Mouse (Mus musculus) hindbrain, postnatal 0 days (tissue): ENCODE data around the gene Olfr555. TPM values are rescaled to one million over a fixed set of nuclear protein-coding genes. Genes with fewer than 3 reads are reported as not detected.
"Not testable (repeated sequence)": the region's sequence is repeated elsewhere in the genome, so short reads cannot be mapped to it uniquely, and the experiment has no call there.

Experiments
- ATAC-seq: fragments of 200-750 bp; cut with Nextera tagmentation; 2 replicates; pipeline ENCODE4 v1.8.0; 2017; ENCODE audit warnings: mild to moderate bottlenecking, moderate TSS enrichment, moderate library complexity
- DNase-seq: peaks from one replicate; pipeline ENCODE4 v3.0.0-alpha.2; 2015; ENCODE audit warnings: low spot score
- H3K27ac ChIP-seq: fragments of 300-500 bp; sonication (generic); 2 replicates; pipeline ENCODE4 v1.5.1; 2014; ENCODE audit warnings: mild to moderate bottlenecking
- H3K27me3 ChIP-seq: fragments of 300-500 bp; sonication (generic); 2 replicates; pipeline ENCODE4 v1.6.1; 2014; ENCODE audit warnings: low read length, mixed read lengths; ENCODE audit not compliant: insufficient read depth
- H3K36me3 ChIP-seq: fragments of 300-500 bp; sonication (generic); 2 replicates; pipeline ENCODE4 v1.6.1; 2014; ENCODE audit warnings: low read length, mixed read lengths; ENCODE audit not compliant: insufficient read depth
- H3K4me1 ChIP-seq: fragments of 300-500 bp; sonication (generic); 2 replicates; pipeline ENCODE4 v1.6.1; 2014; ENCODE audit warnings: antibody characterized with exemption, low read length, mixed read lengths; ENCODE audit not compliant: insufficient read depth
- H3K4me2 ChIP-seq: fragments of 300-500 bp; sonication (generic); 2 replicates; pipeline ENCODE4 v1.6.1; 2014; ENCODE audit warnings: low read depth, mild to moderate bottlenecking, low read length, moderate library complexity, mixed read lengths
- H3K4me3 ChIP-seq: fragments of 300-500 bp; sonication (generic); 2 replicates; pipeline ENCODE4 v1.5.1; 2014; ENCODE audit warnings: low read length
- H3K9ac ChIP-seq: fragments of 300-500 bp; sonication (generic); replicated peaks from 2 replicates; pipeline ENCODE4 v1.6.1; 2014; ENCODE audit warnings: mild to moderate bottlenecking, low read length, moderate library complexity, mixed read lengths
- H3K9me3 ChIP-seq: fragments of 300-500 bp; sonication (generic); 2 replicates; pipeline ENCODE4 v1.6.1; 2016; ENCODE audit warnings: low read length, mixed read lengths
- CTCF ChIP-seq: IDR thresholded peaks from 2 replicates; pipeline ENCODE4 v1.5.1; 2016; ENCODE audit warnings: antibody characterized with exemption, control low read depth, low read depth
- whole genome bisulfite sequencing: fragments of 180-500 bp; shearing (Covaris S2); extraction: QIAGEN DNeasy Blood & Tissue Kit; methylation state at CpG from one replicate; pipeline ENCODE4 v1.1.7; 2014; 5-methylcytosine and 5-hydroxymethylcytosine counted together
- polyA plus RNA-seq: library from polyadenylated mRNA; unstranded; fragments of >200 nt; fragmentation: Nextera tagmentation; extraction: Ambion mirVana; gene quantifications from 2 replicates; pipeline ENCODE4 v1.2.1, GENCODE M21; 2015
- total RNA-seq: library from RNA; depleted of rRNA; stranded (reverse); fragments of >200 nt; gene quantifications from 2 replicates; pipeline ENCODE4 v1.2.3, GENCODE M21; 2014; rRNA removed

Olfr555 gene
- not detected in 2 replicates for total RNA-seq
- polyA plus RNA-seq: not detected in 2 replicates

DNA sequence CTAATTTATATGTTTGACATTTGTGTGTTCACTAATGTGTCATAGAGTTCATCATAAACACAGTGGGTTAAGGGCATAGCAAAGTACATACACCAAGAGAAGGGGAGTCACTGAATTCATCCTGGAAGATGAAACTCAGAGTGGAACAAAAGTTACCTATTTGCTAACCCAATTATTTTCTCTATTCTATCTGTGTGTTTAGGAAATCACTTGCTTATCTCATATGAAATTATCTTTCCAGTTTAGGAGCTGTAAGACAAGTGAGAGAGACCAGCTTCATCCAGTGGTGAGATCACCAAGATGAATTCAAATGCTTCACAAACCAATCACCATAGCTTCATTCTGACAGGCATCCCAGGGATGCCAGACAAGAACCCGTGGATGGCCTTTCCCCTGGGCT is at the start of gene Olfr555:
Gene Olfr555, plus strand, starts transcription at position 301 of the 400 bp plus-strand sequence.
- Histone ChIP-seq H3K9me3 (no peaks in the 10 kb centered on the region), H3K36me3 (no peaks in the 10 kb centered on the region), H3K9ac (no peak within 1 kb of the TSS), H3K4me1 (no peaks in the 10 kb centered on the region), H3K4me3 (no peak within 1 kb of the TSS), H3K27ac (no peak within 1 kb of the TSS), H3K27me3 (no peaks in the 10 kb centered on the region), H3K4me2 (no peak within 1 kb of the TSS)
- no peak for DNase-seq
- ATAC-seq: no peak
- TF ChIP-seq CTCF: no peak
- WGBS: 64% methylated on average over 1 of the region's 1 CpGs

GRCm38 (mm10) chr7:102618118-102618517 is 40.5 kb upstream of the Olfr555 start, which contains the start of gene Olfr553:
Gene Olfr553 (minus strand): TSS chr7:102618218.
- Histone ChIP-seq H3K4me3 (no peak within 1 kb of the TSS), H3K27ac (no peak within 1 kb of the TSS), H3K4me2 (no peak within 1 kb of the TSS), H3K4me1 (no peaks in the 10 kb centered on the region), H3K9me3 (no peaks in the 10 kb centered on the region), H3K9ac (no peak within 1 kb of the TSS), H3K27me3 (no peaks in the 10 kb centered on the region), H3K36me3 (no peaks in the 10 kb centered on the region)
- ATAC-seq (no peak), DNase-seq (no peak)
- TF ChIP-seq CTCF: no peak

- DNase-seq: peak; percentile 37
Measured at GRCm38 (mm10) chr7:102619608-102620007, 39.0 kb upstream of the Olfr555 start.

GRCm38 (mm10) chr7:102620368-102620767 is 38.3 kb upstream of the Olfr555 start:
- not testable (repeated sequence) for ATAC-seq, DNase-seq, H3K4me1 ChIP-seq, H3K27ac ChIP-seq, H3K9ac ChIP-seq, H3K4me2 ChIP-seq, H3K36me3 ChIP-seq, H3K4me3 ChIP-seq, H3K27me3 ChIP-seq, H3K9me3 ChIP-seq
- 87% methylated on average over 15 of the region's 19 CpGs for WGBS

More at GRCm38 (mm10) chr7:102619608-102620007, 39.0 kb upstream of the Olfr555 start:
- no peaks in the 10 kb centered on the region for H3K36me3 ChIP-seq
- TF ChIP-seq CTCF: no peak
- H3K9me3 ChIP-seq: no peaks in the 10 kb centered on the region
- 54% methylated on average over 5 of the region's 5 CpGs for WGBS
- H3K4me3 ChIP-seq: no peak overlapping the region
- ATAC-seq: no peak
- no peak overlapping the region for H3K27ac ChIP-seq
- H3K4me1 ChIP-seq: no peaks in the 10 kb centered on the region
- no peak overlapping the region for H3K4me2 ChIP-seq
- H3K27me3 ChIP-seq: no peaks in the 10 kb centered on the region
- no peak overlapping the region for H3K9ac ChIP-seq

DNA sequence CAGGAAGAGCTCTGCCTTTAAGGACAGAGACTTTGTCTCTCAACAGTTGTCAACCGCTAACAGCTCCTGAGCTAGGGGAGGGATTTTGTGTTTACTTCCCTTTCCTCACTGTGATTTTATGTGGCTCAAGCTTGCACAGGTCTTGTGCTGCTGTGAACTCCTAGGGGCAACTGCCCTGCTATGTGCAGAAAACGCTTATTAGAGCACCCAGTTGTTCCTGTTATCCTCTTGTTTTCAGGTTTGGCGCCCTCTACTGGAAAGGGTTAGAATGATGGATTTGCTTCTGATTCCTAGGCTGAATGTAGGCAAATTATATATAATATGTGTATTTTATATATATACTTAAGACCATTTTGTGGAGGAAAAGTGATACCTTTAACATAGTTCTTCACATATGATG is 22.0 kb upstream of the Olfr555 start:
- Histone ChIP-seq H3K9me3 (no peaks in the 10 kb centered on the region), H3K27me3 (no peaks in the 10 kb centered on the region), H3K4me1 (no peaks in the 10 kb centered on the region), H3K36me3 (no peaks in the 10 kb centered on the region), H3K4me2 (no peak overlapping the region), H3K4me3 (no peak overlapping the region), H3K27ac (no peak overlapping the region), H3K9ac (no peak overlapping the region)
- TF ChIP-seq CTCF: peak; percentile 64
- DNase-seq (peak; percentile 40), ATAC-seq (no peak)
- 32% methylated on average over 3 of the region's 3 CpGs for WGBS

DNA sequence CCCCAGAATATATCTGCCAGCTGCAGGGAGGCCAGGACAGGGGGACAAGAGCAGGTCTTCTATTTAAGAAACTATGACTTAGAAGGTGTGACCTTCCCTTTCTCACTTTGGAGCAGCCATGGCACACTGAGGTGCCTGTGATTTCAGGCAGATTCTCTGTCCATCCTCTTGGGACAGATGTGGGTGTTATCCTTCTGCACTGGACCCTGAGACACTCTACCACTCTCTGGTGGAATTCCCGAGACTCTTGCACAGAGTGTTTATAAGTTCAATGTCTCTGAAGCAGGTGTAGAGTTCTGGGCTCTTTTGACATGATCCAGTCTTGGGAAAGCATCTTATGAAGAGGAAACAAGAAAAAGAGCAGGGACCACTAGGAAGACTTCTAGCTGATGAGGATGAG is 20.5 kb upstream of the Olfr555 start, which contains the start of gene Olfr554:
Gene Olfr554, plus strand, starts transcription at position 301 of the 400 bp plus-strand sequence.
- H3K9me3 ChIP-seq: no peaks in the 10 kb centered on the region
- H3K4me3 ChIP-seq: no peak within 1 kb of the TSS
- ATAC-seq (no peak), DNase-seq (no peak)
- 85% methylated on average over 1 of the region's 1 CpGs for WGBS
- H3K36me3 ChIP-seq: no peaks in the 10 kb centered on the region
- no peak within 1 kb of the TSS for H3K27ac ChIP-seq
- no peak within 1 kb of the TSS for H3K4me2 ChIP-seq
- no peaks in the 10 kb centered on the region for H3K4me1 ChIP-seq
- no peaks in the 10 kb centered on the region for H3K27me3 ChIP-seq
- no peak within 1 kb of the TSS for H3K9ac ChIP-seq
- TF ChIP-seq CTCF: no peak

- not testable (repeated sequence) for H3K36me3 ChIP-seq, H3K27ac ChIP-seq, H3K9ac ChIP-seq, DNase-seq, H3K27me3 ChIP-seq, H3K4me1 ChIP-seq, H3K4me3 ChIP-seq, H3K9me3 ChIP-seq, ATAC-seq, H3K4me2 ChIP-seq
- 91% methylated on average over 4 of the region's 4 CpGs for WGBS
Measured at GRCm38 (mm10) chr7:102644945-102645344, 13.7 kb upstream of the Olfr555 start.
